Mouse (Mus musculus) CH12.LX (cell line): ENCODE measurements around the gene Gm5108.

Source experiments
- CTCF ChIP-seq, 2 experiments: IDR thresholded peaks in 1 of 2; conservative IDR thresholded peaks in 1 of 2; 2 replicates each; pipeline ENCODE4 v1.5.1; 2011 to 2012; ENCODE audit warnings: low read depth in 2 of 2, low read length in 2 of 2, improper control_type of control experiment in 1 of 2, inconsistent platforms in 1 of 2, mild to moderate bottlenecking in 1 of 2, moderate library complexity in 1 of 2
- EP300 ChIP-seq: IDR thresholded peaks from 2 replicates; pipeline ENCODE4 v1.6.1; 2011; ENCODE audit warnings: low read length, improper control_type of control experiment
- JUND ChIP-seq: conservative IDR thresholded peaks from 2 replicates; pipeline ENCODE4 v1.6.1; 2011; ENCODE audit warnings: low read depth, low read length, improper control_type of control experiment
- KAT2A ChIP-seq: IDR thresholded peaks from 2 replicates; pipeline ENCODE4 v1.6.1; 2012; ENCODE audit warnings: low read length, improper control_type of control experiment, inconsistent platforms; ENCODE audit not compliant: insufficient replicate concordance
- MAFK ChIP-seq: IDR thresholded peaks from 2 replicates; pipeline ENCODE4 v1.6.1; 2011; ENCODE audit warnings: low read length, improper control_type of control experiment; ENCODE audit not compliant: insufficient replicate concordance
- POLR2A ChIP-seq: IDR thresholded peaks from 2 replicates; pipeline ENCODE4 v1.6.1; 2011; ENCODE audit warnings: low read depth, mild to moderate bottlenecking, improper control_type of control experiment, low read length
- POLR2AphosphoS2 ChIP-seq: IDR thresholded peaks from 2 replicates; pipeline ENCODE4 v1.6.1; 2011; ENCODE audit warnings: low read depth, low read length, improper control_type of control experiment
- RCOR1 ChIP-seq: conservative IDR thresholded peaks from 2 replicates; pipeline ENCODE4 v1.6.1; 2012; ENCODE audit warnings: low read depth, mild to moderate bottlenecking, inconsistent platforms, low read length, improper control_type of control experiment
- TBP ChIP-seq: conservative IDR thresholded peaks from 2 replicates; pipeline ENCODE4 v1.6.1; 2011; ENCODE audit warnings: low read depth, low read length, improper control_type of control experiment
- UBTF ChIP-seq: IDR thresholded peaks from 2 replicates; pipeline ENCODE4 v1.6.1; 2012; ENCODE audit warnings: low read depth, mild to moderate bottlenecking, inconsistent platforms, low read length, improper control_type of control experiment, moderate library complexity
- ZKSCAN1 ChIP-seq: IDR thresholded peaks from 2 replicates; pipeline ENCODE4 v1.6.1; 2012; ENCODE audit warnings: low read depth, inconsistent platforms, low read length, improper control_type of control experiment, borderline replicate concordance
- ZMIZ1 ChIP-seq: IDR thresholded peaks from 2 replicates; pipeline ENCODE4 v1.6.1; 2012; ENCODE audit warnings: low read depth, mild to moderate bottlenecking, inconsistent platforms, low read length, improper control_type of control experiment
- ZNF384 ChIP-seq: IDR thresholded peaks from 2 replicates; pipeline ENCODE4 v1.6.1; 2012; ENCODE audit warnings: low read depth, low read length, improper control_type of control experiment, inconsistent platforms

GRCm38 (mm10) chr5:67904555-67904954, 36.9 kb upstream of the Gm5108 start:
- TF ChIP-seq RCOR1 (no peak), ZKSCAN1 (no peak), ZNF384 (no peak), CTCF (conservative IDR thresholded peaks at IDR 0.05 in 1 of 2, IDR thresholded peaks at IDR 0.05 in 1 of 2; ENCODE audit: low read depth in 2 of 2, low read length in 2 of 2) (no peak), MAFK (no peak), JUND (no peak), TBP (no peak), UBTF (no peak), POLR2A (no peak), ZMIZ1 (no peak), POLR2AphosphoS2 (no peak), EP300 (no peak), KAT2A (no peak)
